Mouse (Mus musculus): Measurements from ENCODE around the gene Zfp217.

DNA sequence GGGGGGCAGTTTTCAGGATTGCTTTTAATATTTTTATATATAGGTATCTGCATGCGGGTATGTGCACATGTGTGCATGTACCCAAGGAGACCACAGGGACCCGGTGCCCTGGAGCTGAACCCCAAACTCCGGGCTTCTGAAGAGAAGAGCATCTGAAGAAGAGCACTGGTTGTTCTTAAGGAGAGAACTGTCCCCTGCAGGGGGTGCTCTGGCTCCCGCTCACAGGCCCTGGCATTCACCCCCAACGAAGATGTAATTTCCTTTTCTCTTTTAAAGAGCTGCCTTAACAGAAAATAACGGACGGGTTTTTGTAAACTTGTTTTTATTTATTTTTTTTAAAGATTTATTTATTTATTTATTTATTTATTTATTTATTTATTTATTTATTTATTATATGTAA lies 46.0 kb downstream of the Zfp217 start:
- no peak for TF ChIP-seq POLR2A (IDR thresholded peaks at IDR 0.05; ENCODE audit: control insufficient read depth, extremely low read depth, insufficient read depth, low read length, poor library complexity)
- no peak for TF ChIP-seq CTCF (IDR thresholded peaks at IDR 0.05; ENCODE audit: borderline replicate concordance, control insufficient read depth, extremely low read depth, insufficient read depth, low read length, poor library complexity)
